ENCODE assay signal across 9 mouse cellular contexts in genomic region chr2:26500027-26500598, GRCm38 (mm10). TPM values are rescaled to one million over a fixed set of nuclear protein-coding genes. Genes with fewer than 3 reads are reported as not detected.
A peak's percentile ranks its signal among the peaks of the same experiment; 100 is the strongest.
DNase-seq lines count a peak whose midpoint lies in the region; ATAC-seq lines count a peak whose summit lies in the region.
"Had no signal": no experiment of that assay in that cellular context is flagged by ENCODE, and none has a peak within 500 bp of the region (broad histone marks: within the 10 kb centered on the region; RNA-seq: fewer than 3 reads in every experiment).

No protein-coding gene starts in this region.

- peaks cover 96% of the 10 kb centered on the region for H3K4me1 ChIP-seq in forebrain, embryonic 16.5 days (replicated peaks; ENCODE audit: control insufficient read depth, insufficient read depth, low read length)
- H3K4me1 ChIP-seq in liver, embryonic 12.5 days, result peaks cover 61% of the 10 kb centered on the region

- H3K27me3 ChIP-seq in forebrain, embryonic 16.5 days (replicated peaks; ENCODE audit: control insufficient read depth, insufficient read depth, low read length), result no peaks in the 10 kb centered on the region
- peaks cover 68% of the 10 kb centered on the region for H3K27me3 ChIP-seq in liver, embryonic 12.5 days (replicated peaks)

- H3K9ac ChIP-seq in forebrain, embryonic 16.5 days (replicated peaks; ENCODE audit: low read depth, low read length), result no peak overlapping the region
- no peak overlapping the region for H3K9ac ChIP-seq in liver, embryonic 12.5 days
- H3K9ac ChIP-seq: liver, embryonic 14.5 days had no signal

- no peak overlapping the region for H3K4me3 ChIP-seq in forebrain, embryonic 16.5 days (replicated peaks; ENCODE audit: low read length)
- no peak overlapping the region for H3K4me3 ChIP-seq in liver, embryonic 12.5 days

- H3K36me3 ChIP-seq in forebrain, embryonic 16.5 days (ENCODE audit: control insufficient read depth, insufficient read depth), result no peaks in the 10 kb centered on the region
- H3K36me3 ChIP-seq in liver, embryonic 12.5 days, result 0 out of 2 replicates have a peak, but pooled peaks cover 3% of the 10 kb centered on the region

- H3K27ac ChIP-seq in forebrain, embryonic 16.5 days (ENCODE audit: low read length), result peak overlapping the region; percentile 96
- no peak overlapping the region for H3K27ac ChIP-seq in liver, embryonic 12.5 days
- H3K27ac ChIP-seq: liver, embryonic 14.5 days had no signal

- peak; percentile 13; the same call in 1 of the 2 replicates for ATAC-seq in forebrain, embryonic 16.5 days
- no peak for ATAC-seq in activated CD4-positive, CD25-positive, alpha-beta regulatory T cell, adult 4 months
- ATAC-seq in liver, embryonic 12.5 days, result no peak

- peak overlapping the region; percentile 70 for H3K4me2 ChIP-seq in forebrain, embryonic 16.5 days (ENCODE audit: low read length)
- no peak overlapping the region for H3K4me2 ChIP-seq in liver, embryonic 12.5 days

- peak; percentile 32 for DNase-seq in cerebellum, adult 9-11 months
- no peak for DNase-seq in cerebellum, adult 11 months
- DNase-seq in 3T3-L1 (ENCODE audit: low read depth, low spot score), result peak; percentile 53
- DNase-seq in layer of hippocampus, postnatal 10 days (ENCODE audit: low spot score in 2 of 2), result peak; percentile 53 to 63
- DNase-seq in retina, embryonic 14.5 days (ENCODE audit: low spot score), result peak; percentile 32

- WGBS in forebrain, embryonic 16.5 days, result 16% methylated on average over 4 of the region's 4 CpGs
- 58% methylated on average over 4 of the region's 4 CpGs for WGBS in liver, embryonic 12.5 days (ENCODE audit: insufficient replicate concordance)

- no peaks in the 10 kb centered on the region for H3K9me3 ChIP-seq in forebrain, embryonic 16.5 days (ENCODE audit: control insufficient read depth, low read length)
- no peaks in the 10 kb centered on the region for H3K9me3 ChIP-seq in liver, embryonic 12.5 days (replicated peaks)

RNA-seq across cellular contexts. Expression of gene Notch1, which starts 16.4 kb away (rescaled TPM):
- polyA plus RNA-seq in forebrain, embryonic 16.5 days (2015; fragmentation: Nextera tagmentation; extraction: Ambion mirVana), result 20.2 and 23.6 TPM in 2 replicates
- 10 to 100 TPM; 43.9 to 46.7 TPM for total RNA-seq in layer of hippocampus, postnatal 10 days (2021)
- polyA plus RNA-seq in activated CD4-positive, CD25-positive, alpha-beta regulatory T cell, adult 4 months (2017; shearing (Covaris generic)), result 10 to 100 TPM; 22.2 to 28.7 TPM
- polyA plus RNA-seq in liver, embryonic 12.5 days (2016; fragmentation: Nextera tagmentation; extraction: Ambion mirVana), result 4.1 and 4.4 TPM in 2 replicates

RNA-seq across cellular contexts. Expression of gene Sec16a, which starts 55.1 kb away (rescaled TPM):
- 21.5 and 23.1 TPM in 2 replicates for polyA plus RNA-seq in forebrain, embryonic 16.5 days (2015; fragmentation: Nextera tagmentation; extraction: Ambion mirVana)
- 10 to 100 TPM; 43.9 to 46.1 TPM for total RNA-seq in layer of hippocampus, postnatal 10 days (2021)
- polyA plus RNA-seq in activated CD4-positive, CD25-positive, alpha-beta regulatory T cell, adult 4 months (2017; shearing (Covaris generic)), result 10 to 100 TPM; 22.4 to 23.9 TPM
- polyA plus RNA-seq in liver, embryonic 12.5 days (2016; fragmentation: Nextera tagmentation; extraction: Ambion mirVana), result 13.0 and 14.4 TPM in 2 replicates
